Mouse (Mus musculus) embryonic facial prominence, embryonic 10.5 days (tissue): ENCODE data around the gene Rps15a. TPM values are rescaled to one million over a fixed set of nuclear protein-coding genes. Genes with fewer than 3 reads are reported as not detected.

Source experiments
- DNase-seq: peaks from one replicate; pipeline ENCODE4 v3.0.0-alpha.2; 2017; ENCODE audit warnings: low spot score
- H3K27ac ChIP-seq: fragments of 300-500 bp; sonication (generic); replicated peaks from 2 replicates; pipeline ENCODE4 v1.5.1; 2016; ENCODE audit warnings: mild to moderate bottlenecking
- H3K27me3 ChIP-seq: fragments of 300-500 bp; sonication (generic); replicated peaks from 2 replicates; pipeline ENCODE4 v1.6.1; 2016; ENCODE audit warnings: low read depth, mild to moderate bottlenecking; ENCODE audit not compliant: poor library complexity, severe bottlenecking
- H3K36me3 ChIP-seq: fragments of 300-500 bp; sonication (generic); replicated peaks from 2 replicates; pipeline ENCODE4 v1.6.1; 2016; ENCODE audit warnings: mild to moderate bottlenecking, moderate library complexity
- H3K4me1 ChIP-seq: fragments of 300-500 bp; sonication (generic); 2 replicates; pipeline ENCODE4 v1.6.1; 2016
- H3K4me3 ChIP-seq: fragments of 300-500 bp; sonication (generic); 2 replicates; pipeline ENCODE4 v1.5.1; 2016; ENCODE audit warnings: mild to moderate bottlenecking, moderate library complexity
- H3K9me3 ChIP-seq: fragments of 300-500 bp; sonication (generic); 2 replicates; pipeline ENCODE4 v1.6.1; 2016; ENCODE audit warnings: mild to moderate bottlenecking
- WGBS: fragments of 180-500 bp; shearing (Covaris S2); methylation state at CpG from one replicate; pipeline ENCODE4 v1.1.7; 2016; 5-methylcytosine and 5-hydroxymethylcytosine counted together
- polyA plus RNA-seq: library from polyadenylated mRNA; unstranded; fragments of >200 nt; fragmentation: Nextera tagmentation; extraction: Ambion mirVana; gene quantifications from 2 replicates; pipeline ENCODE4 v1.2.1, GENCODE M21; 2016

The Rps15a gene
- polyA plus RNA-seq, 1 experiment from 2014 or later = 678 TPM

- H3K4me3 ChIP-seq = no peak overlapping the region
- peaks cover 84% of the 10 kb centered on the region for H3K36me3 ChIP-seq
- H3K4me1 ChIP-seq = peaks cover 22% of the 10 kb centered on the region
- WGBS = 68% methylated on average over 1 of the region's 1 CpGs
- no peaks in the 10 kb centered on the region for H3K27me3 ChIP-seq
- no peaks in the 10 kb centered on the region for H3K9me3 ChIP-seq
- no peak for DNase-seq
- no peak overlapping the region for H3K27ac ChIP-seq
Measured at GRCm38 (mm10) chr7:118107671-118108070, 8.3 kb downstream of the Rps15a start.

- H3K36me3 ChIP-seq = peaks cover 53% of the 10 kb centered on the region
Measured at GRCm38 (mm10) chr7:118104458-118105052, 11.4 kb downstream of the Rps15a start.

GRCm38 (mm10) chr7:118103462-118104379, 12.3 kb downstream of the Rps15a start:
- Histone ChIP-seq H3K27ac (no peak overlapping the region; the same call in 1 of the 2 replicates), H3K4me3 (no peak overlapping the region), H3K27me3 (no peaks in the 10 kb centered on the region), H3K4me1 (peaks cover 6% of the 10 kb centered on the region; the same call in 1 of the 2 replicates), H3K9me3 (no peaks in the 10 kb centered on the region), H3K36me3 (peaks cover 44% of the 10 kb centered on the region)
- WGBS = 44% methylated on average over 5 of the region's 5 CpGs
- DNase-seq = no peak

More at GRCm38 (mm10) chr7:118104458-118105052, 11.4 kb downstream of the Rps15a start:
- no peak for DNase-seq
- Histone ChIP-seq H3K4me3 (no peak overlapping the region), H3K4me1 (peaks cover 6% of the 10 kb centered on the region; the same call in 1 of the 2 replicates), H3K27ac (no peak overlapping the region), H3K9me3 (no peaks in the 10 kb centered on the region), H3K27me3 (no peaks in the 10 kb centered on the region)
- 75% methylated on average over 5 of the region's 5 CpGs for WGBS

- Histone ChIP-seq H3K4me1 (peaks cover 7% of the 10 kb centered on the region; the same call in 1 of the 2 replicates), H3K4me3 (no peak overlapping the region), H3K9me3 (no peaks in the 10 kb centered on the region), H3K27me3 (no peaks in the 10 kb centered on the region), H3K27ac (no peak overlapping the region; the same call in 1 of the 2 replicates), H3K36me3 (peaks cover 36% of the 10 kb centered on the region)
- DNase-seq = no peak
- 46% methylated on average over 4 of the region's 4 CpGs for WGBS
Measured at GRCm38 (mm10) chr7:118102678-118103461, 13.1 kb downstream of the Rps15a start.

- Histone ChIP-seq H3K36me3 (peaks cover 29% of the 10 kb centered on the region), H3K27me3 (no peaks in the 10 kb centered on the region), H3K4me3 (no peak overlapping the region), H3K9me3 (no peaks in the 10 kb centered on the region), H3K27ac (no peak overlapping the region), H3K4me1 (peaks cover 9% of the 10 kb centered on the region; the same call in 1 of the 2 replicates)
- peak; percentile 46 for DNase-seq
- 53% methylated on average over 4 of the region's 4 CpGs for WGBS
Measured at GRCm38 (mm10) chr7:118102231-118102630, 13.8 kb downstream of the Rps15a start.

- Histone ChIP-seq H3K27ac (no peak overlapping the region), H3K27me3 (no peaks in the 10 kb centered on the region), H3K4me1 (peaks cover 6% of the 10 kb centered on the region; the same call in 1 of the 2 replicates), H3K9me3 (no peaks in the 10 kb centered on the region), H3K36me3 (no peaks in the 10 kb centered on the region), H3K4me3 (no peak overlapping the region)
- no peak for DNase-seq
- WGBS = 71% methylated on average over 7 of the region's 7 CpGs
Measured at GRCm38 (mm10) chr7:118097615-118098014, 18.4 kb downstream of the Rps15a start.

- no peak for DNase-seq
- H3K36me3 ChIP-seq = no peaks in the 10 kb centered on the region
- 0 out of 2 replicates have a peak, but pooled peaks cover 4% of the 10 kb centered on the region for H3K4me1 ChIP-seq
- 89% methylated on average over 4 of the region's 4 CpGs for WGBS
- H3K27ac ChIP-seq = no peak overlapping the region
- H3K4me3 ChIP-seq = no peak overlapping the region
- no peaks in the 10 kb centered on the region for H3K9me3 ChIP-seq
- H3K27me3 ChIP-seq = no peaks in the 10 kb centered on the region
Measured at GRCm38 (mm10) chr7:118079987-118080386, 36.0 kb downstream of the Rps15a start.

GRCm38 (mm10) chr7:118079097-118079496, 36.9 kb downstream of the Rps15a start:
- Histone ChIP-seq H3K9me3 (no peaks in the 10 kb centered on the region), H3K27me3 (no peaks in the 10 kb centered on the region), H3K4me3 (no peak overlapping the region), H3K36me3 (no peaks in the 10 kb centered on the region), H3K27ac (no peak overlapping the region), H3K4me1 (0 out of 2 replicates have a peak, but pooled peaks cover 4% of the 10 kb centered on the region)
- DNase-seq = no peak
- 90% methylated on average over 5 of the region's 5 CpGs for WGBS

GRCm38 (mm10) chr7:118067261-118067660, 48.7 kb downstream of the Rps15a start:
- Histone ChIP-seq H3K9me3 (no peaks in the 10 kb centered on the region), H3K4me3 (no peak overlapping the region), H3K36me3 (no peaks in the 10 kb centered on the region), H3K27ac (no peak overlapping the region), H3K27me3 (no peaks in the 10 kb centered on the region), H3K4me1 (no peaks in the 10 kb centered on the region)
- DNase-seq = no peak
- WGBS = 95% methylated on average over 5 of the region's 5 CpGs

- H3K4me1 ChIP-seq = no peaks in the 10 kb centered on the region
- DNase-seq = no peak
- H3K27me3 ChIP-seq = no peaks in the 10 kb centered on the region
- H3K4me3 ChIP-seq = no peak overlapping the region
- H3K27ac ChIP-seq = no peak overlapping the region
- peaks cover 15% of the 10 kb centered on the region; the same call in 1 of the 2 replicates for H3K9me3 ChIP-seq
- no peaks in the 10 kb centered on the region for H3K36me3 ChIP-seq
- WGBS = 83% methylated on average over 6 of the region's 6 CpGs
Measured at GRCm38 (mm10) chr7:118056300-118056699, 59.7 kb downstream of the Rps15a start.
